Mouse (Mus musculus) mesoderm, embryonic 11.5 days (tissue): ENCODE data around the gene Cntnap4.

ENCODE experiments used
- DNase-seq: peaks from one replicate; pipeline ENCODE4 v3.0.0-alpha.2; 2012; ENCODE audit warnings: low read depth, low spot score

The Cntnap4 gene

GRCm38 (mm10) chr8:112569471-112570141 is at the start of gene Cntnap4:
Gene Cntnap4, plus strand, starts transcription at chr8:112570043.
- DNase-seq: peak; percentile 30

GRCm38 (mm10) chr8:112557376-112557775 is 12.5 kb upstream of the Cntnap4 start:
- no peak for DNase-seq

- DNase-seq: no peak
Measured at GRCm38 (mm10) chr8:112570541-112570940, 698 bp downstream of the Cntnap4 start.

GRCm38 (mm10) chr8:112571337-112571904 is 1.6 kb downstream of the Cntnap4 start:
- peak; percentile 59 for DNase-seq

- no peak for DNase-seq
Measured at GRCm38 (mm10) chr8:112581473-112581872, 11.6 kb downstream of the Cntnap4 start.

- DNase-seq: no peak
Measured at GRCm38 (mm10) chr8:112583440-112583839, 13.6 kb downstream of the Cntnap4 start.

- no peak for DNase-seq
Measured at GRCm38 (mm10) chr8:112588357-112589051, 18.7 kb downstream of the Cntnap4 start.

GRCm38 (mm10) chr8:112589052-112589389 is 19.2 kb downstream of the Cntnap4 start:
- peak; percentile 38 for DNase-seq

- DNase-seq: no peak
Measured at GRCm38 (mm10) chr8:112596023-112596776, 26.4 kb downstream of the Cntnap4 start.

- DNase-seq: no peak
Measured at GRCm38 (mm10) chr8:112599975-112600374, 30.1 kb downstream of the Cntnap4 start.

- DNase-seq: no peak
Measured at GRCm38 (mm10) chr8:112601150-112601549, 31.3 kb downstream of the Cntnap4 start.

GRCm38 (mm10) chr8:112610121-112610520 is 40.3 kb downstream of the Cntnap4 start:
- no peak for DNase-seq

GRCm38 (mm10) chr8:112628791-112629190 is 58.9 kb downstream of the Cntnap4 start:
- no peak for DNase-seq

- DNase-seq: no peak
Measured at GRCm38 (mm10) chr8:112652657-112653056, 82.8 kb downstream of the Cntnap4 start.

GRCm38 (mm10) chr8:112653276-112653675 is 83.4 kb downstream of the Cntnap4 start:
- DNase-seq: no peak

- DNase-seq: no peak
Measured at GRCm38 (mm10) chr8:112653994-112654393, 84.2 kb downstream of the Cntnap4 start.

GRCm38 (mm10) chr8:112664067-112664466 is 94.2 kb downstream of the Cntnap4 start:
- no peak for DNase-seq

- no peak for DNase-seq
Measured at GRCm38 (mm10) chr8:112674671-112675070, 104.8 kb downstream of the Cntnap4 start.

GRCm38 (mm10) chr8:112681757-112682156 is 111.9 kb downstream of the Cntnap4 start:
- DNase-seq: no peak

- no peak for DNase-seq
Measured at GRCm38 (mm10) chr8:112695708-112696107, 125.9 kb downstream of the Cntnap4 start.

GRCm38 (mm10) chr8:112698141-112698540 is 128.3 kb downstream of the Cntnap4 start:
- DNase-seq: no peak

- no peak for DNase-seq
Measured at GRCm38 (mm10) chr8:112716982-112717381, 147.1 kb downstream of the Cntnap4 start.
